Mouse (Mus musculus): Measurements from ENCODE around the gene Fam189a2.

Fam189a2 gene

DNA sequence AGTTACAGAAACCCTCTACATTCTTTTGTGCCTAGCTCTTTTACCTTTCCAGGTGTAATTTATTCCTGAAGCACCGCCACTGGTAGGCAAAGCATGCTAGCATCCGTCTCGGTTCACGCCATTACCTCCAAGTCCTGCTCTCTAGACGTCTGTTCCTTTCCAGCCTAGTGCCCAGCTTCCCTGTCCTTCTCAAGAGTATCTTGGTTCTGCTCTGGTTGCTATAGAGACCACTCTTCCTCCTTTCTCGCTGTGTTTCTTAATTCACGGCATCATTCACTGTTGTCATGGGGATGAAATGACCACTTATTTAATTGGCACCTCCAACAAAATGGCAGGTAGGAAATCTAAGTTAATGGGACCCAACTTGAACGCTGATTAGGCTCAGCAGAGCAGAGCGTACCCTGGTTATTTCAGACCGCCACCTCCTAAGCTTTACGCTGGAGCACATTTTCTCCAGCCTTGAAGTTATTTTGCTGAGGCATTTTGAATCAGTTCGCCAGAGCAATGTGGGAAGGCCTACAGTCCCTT lies 89.3 kb downstream of the Fam189a2 start:
- DNase-seq (ENCODE audit: low read depth): no peak

DNA sequence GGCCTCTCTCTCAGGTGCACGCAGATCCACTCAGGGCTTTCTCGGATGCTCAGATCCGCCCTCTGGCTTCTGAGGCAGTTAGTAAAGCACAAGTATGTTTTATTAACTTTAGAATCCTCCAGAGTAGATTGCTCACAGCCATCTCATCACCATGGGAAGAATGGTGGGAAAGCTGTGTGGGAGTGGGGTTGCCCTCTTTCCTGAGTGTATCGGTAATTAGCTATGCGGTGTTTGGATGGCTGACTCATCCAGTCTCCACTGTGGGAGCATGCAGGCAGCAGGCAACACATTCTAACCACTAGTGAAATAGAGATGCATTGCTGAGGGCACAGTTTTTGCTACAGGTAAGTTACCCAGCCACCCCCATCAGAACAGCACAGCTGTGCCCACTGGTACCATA lies 100.0 kb downstream of the Fam189a2 start:
- DNase-seq (ENCODE audit: low read depth): no peak

DNA sequence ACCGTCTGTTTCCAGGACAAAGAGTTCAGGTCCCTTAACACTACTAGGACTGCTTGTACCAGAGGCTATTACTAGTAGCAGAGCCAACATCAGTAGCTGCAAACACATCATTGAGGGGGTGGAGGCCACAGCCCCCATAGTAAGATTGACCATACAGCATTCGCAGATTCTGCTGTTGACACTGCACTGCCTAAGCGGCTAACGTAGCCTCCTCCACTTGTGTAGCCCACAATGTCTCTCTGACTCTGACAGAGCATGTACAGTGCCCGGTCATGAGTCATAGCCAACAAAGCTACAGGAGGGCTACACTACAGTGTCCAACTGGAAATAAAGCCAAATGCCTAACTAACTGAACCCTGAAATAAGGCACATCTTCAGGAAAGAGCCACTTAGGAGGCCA lies 105.3 kb downstream of the Fam189a2 start:
- no peak for DNase-seq (ENCODE audit: low read depth)

DNA sequence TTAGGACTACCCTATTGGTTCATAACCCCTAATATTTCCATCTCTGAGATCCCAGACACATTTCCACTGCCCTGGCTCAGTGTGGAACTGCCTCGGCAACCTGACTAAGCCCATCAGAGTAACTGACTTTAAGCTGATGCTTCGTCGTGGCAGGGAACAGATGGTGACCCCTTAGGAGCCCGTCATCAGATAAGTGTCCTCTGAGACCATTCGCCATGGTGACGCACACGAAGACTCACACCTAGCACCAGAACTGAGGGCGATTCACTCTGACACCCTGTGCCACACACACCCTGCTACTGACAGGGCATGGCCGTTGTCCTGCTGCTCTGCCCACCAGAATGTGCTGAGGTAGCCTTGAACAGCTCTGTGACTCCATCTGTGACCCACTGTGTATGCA lies 106.0 kb downstream of the Fam189a2 start:
- DNase-seq (ENCODE audit: low read depth): no peak

DNA sequence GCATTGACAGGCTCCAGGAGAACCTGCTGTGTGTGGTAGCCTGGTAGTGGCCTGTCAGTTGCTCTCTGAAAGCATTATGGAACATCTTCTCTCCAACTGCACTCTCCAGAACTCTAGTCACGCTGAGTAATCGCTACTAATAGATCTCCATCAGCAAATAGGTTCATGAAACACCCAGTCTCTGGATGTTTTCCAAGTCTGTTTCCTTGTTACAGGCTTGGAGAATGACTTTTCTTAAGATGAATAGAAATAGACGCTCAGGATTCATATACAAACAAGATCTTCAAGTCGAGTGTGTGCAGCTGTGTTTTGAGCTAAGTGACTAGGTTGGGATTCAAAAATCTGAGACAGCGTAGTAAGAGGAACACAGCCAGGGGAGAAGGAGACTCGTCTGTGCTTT lies 106.8 kb downstream of the Fam189a2 start:
- DNase-seq (ENCODE audit: low read depth): no peak

Measured in 416B (cell line).